Mouse (Mus musculus) natural killer cell, adult 2 months (primary cell): Measurements from ENCODE around the gene Gm28036.
"Not testable (repeated sequence)": the region's sequence is repeated elsewhere in the genome, so short reads cannot be mapped to it uniquely, and the experiment has no call there.

Experiments used
- DNase-seq, 2 experiments: peaks; one replicate each; pipeline ENCODE4 v3.0.0; 2022; ENCODE audit warnings: low spot score in 2 of 2

Gm28036 gene

GRCm38 (mm10) chr2:156126992-156127391 is at the start of gene Gm28036:
Gene Gm28036 (minus strand): TSS chr2:156127092.
- DNase-seq = no peak

DNA sequence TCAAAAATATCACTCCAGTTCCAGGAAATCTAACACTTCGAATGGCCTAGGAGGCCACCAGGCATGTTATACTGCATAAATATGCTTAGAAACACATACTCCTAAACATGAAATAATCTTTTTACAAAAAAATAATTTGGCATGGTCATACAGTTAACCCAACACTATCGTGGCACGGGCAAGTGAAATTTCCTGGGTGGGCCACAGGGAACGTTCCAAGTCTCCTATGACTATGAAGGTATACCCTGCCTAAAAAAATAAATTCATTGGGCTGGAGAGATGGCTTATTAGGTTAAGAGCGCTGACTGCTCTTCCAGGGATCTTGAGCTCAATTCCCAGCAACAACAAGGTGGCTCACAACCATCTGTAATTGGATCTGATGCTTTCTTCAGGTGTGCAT is 39.7 kb upstream of the Gm28036 start:
- DNase-seq = no peak

DNA sequence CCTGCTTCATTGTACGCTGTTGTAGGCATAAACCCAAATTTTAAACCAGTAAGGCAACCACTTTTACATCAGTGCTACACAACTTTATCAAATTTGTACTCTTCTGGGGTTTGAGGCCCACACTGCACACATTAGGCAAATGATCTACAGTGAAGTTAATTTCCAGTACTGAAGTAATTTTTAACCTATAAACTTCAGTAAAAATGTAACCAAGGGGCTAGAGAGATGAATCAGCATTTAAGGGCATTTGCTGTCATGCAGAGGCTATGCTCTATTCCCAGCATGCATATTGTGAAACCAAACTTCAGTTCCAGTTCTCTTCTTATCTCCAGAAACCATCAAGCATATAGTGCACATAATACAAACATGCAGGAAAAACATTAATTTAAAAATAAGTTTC is 38.6 kb upstream of the Gm28036 start:
- DNase-seq = no peak

DNA sequence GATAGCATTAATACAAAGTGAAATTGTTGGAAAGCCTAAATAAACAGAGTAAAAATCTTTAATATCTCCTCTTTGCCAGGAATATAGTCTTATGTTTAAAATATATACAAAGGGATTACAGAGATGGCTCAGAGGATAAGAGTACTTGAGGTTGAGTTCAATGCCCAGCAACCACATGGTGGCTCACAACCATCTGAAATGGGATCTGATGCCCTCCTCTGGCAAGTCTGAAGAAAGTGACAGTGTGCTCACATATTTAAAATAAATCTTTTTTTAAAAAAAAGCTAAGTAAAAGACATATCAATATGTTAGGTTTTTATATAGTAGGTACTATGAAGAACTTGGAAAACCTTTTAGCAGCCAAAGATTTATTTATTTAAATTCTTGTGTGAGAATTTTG is 24.6 kb upstream of the Gm28036 start:
- no peak for DNase-seq

GRCm38 (mm10) chr2:156147316-156147915 is 20.5 kb upstream of the Gm28036 start:
- DNase-seq = no peak

GRCm38 (mm10) chr2:156146272-156146989 is 19.5 kb upstream of the Gm28036 start:
- DNase-seq = no peak

GRCm38 (mm10) chr2:156145486-156146130 is 18.7 kb upstream of the Gm28036 start:
- no peak for DNase-seq

GRCm38 (mm10) chr2:156143953-156144724 is 17.2 kb upstream of the Gm28036 start, which contains the start of the genes Romo1 and Nfs1:
Gene Romo1 (plus strand): TSS chr2:156144039.
Gene Nfs1 (minus strand): TSS chr2:156144186.
- peak; percentile 86 to 91 for DNase-seq

DNA sequence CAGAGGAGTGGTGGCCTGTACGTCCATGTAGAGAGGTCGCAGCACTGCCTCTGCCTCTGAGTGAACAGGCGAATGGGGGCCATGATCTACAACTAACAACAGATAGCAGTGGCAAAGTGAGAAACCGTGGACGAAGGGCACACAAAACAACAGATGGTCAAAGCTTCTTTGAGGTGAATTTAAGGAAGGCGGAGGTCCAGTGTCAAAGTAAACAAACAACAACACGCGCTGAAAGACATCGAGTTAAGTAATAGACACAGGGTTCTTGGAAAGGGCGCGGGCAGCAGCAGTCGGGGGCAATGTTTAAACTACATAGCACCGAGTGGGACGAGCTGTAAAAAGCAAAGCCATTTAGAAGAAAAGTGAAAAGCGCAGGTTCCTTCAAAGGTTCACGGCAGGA is 16.5 kb upstream of the Gm28036 start:
- no peak for DNase-seq

DNA sequence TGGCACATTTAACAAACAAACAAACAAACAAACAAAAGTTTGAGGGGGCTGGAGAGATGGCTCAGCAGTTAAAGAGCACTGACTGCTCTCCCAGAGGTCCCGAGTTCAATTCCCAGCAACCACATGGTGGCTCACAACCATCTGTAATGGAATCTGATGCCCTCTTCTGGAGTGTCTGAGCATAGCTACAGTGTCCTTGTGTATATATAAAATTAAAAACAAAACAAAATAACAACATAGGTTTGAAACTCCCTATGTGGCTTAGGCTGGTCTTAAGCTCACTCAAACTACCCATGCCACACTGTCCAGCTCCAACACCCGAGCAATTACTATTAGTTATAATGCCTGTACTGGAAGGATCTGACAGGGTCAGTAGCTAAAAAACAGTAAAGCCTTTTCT is 15.9 kb upstream of the Gm28036 start:
- DNase-seq = no peak

DNA sequence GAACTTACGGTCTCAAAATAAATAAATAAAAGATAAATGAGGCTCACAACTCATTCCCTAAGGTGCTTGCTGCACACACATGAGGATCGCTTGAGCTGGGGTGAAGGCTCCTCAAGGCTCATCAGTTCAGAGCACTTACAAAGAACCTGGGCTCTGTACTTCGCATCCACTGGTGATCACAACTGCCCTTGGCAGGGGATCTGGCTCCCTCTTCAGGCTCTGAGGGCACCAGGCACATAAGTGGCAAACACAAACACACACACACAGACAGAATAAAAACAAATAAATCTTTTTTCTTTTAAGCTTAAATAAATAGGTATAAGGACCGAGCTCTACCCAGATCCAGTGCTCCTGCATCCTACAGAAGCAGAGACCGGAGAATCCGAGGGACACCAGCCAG is 8.8 kb upstream of the Gm28036 start:
- DNase-seq = no peak

- DNase-seq = no peak
Observed at GRCm38 (mm10) chr2:156134161-156134560, 7.3 kb upstream of the Gm28036 start.

GRCm38 (mm10) chr2:156123731-156124130 is 3.2 kb downstream of the Gm28036 start:
- DNase-seq = no peak

DNA sequence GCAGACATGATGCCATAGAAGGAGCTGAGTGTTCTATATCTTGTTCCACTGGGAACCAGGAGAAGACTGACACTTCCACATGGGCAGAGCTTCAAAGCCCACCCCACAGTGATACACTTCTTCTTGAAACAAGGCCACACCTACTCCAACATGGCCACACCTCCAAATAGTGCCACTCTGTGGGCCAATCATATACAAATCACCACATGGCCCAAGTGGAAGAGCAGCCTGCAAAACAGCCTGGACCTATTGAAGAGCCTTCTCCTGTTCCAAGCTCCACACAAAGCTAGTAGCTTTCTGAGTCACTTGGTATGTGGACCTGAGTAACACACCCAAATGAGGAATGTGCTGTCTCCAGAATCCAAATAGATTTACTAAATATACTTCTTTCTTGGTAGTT is 7.3 kb downstream of the Gm28036 start:
- DNase-seq = no peak

DNA sequence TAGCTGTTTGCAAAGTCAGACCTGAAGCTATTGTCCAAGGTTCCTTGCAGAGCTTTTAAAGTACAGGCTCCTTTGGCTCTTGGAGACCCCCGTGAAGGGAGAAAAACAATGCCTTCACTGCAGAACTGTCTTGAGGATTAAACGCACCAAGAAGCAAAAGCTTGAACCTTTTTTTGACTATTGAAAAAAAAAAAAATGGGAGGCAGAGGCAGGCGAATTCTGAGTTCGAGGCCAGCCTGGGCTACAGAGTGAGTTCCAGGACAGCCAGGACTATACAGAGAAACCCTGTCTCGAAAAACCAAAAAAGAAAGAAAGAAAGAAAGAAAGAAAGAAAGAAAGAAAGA is 14.8 kb downstream of the Gm28036 start:
- DNase-seq = not testable (repeated sequence)

DNA sequence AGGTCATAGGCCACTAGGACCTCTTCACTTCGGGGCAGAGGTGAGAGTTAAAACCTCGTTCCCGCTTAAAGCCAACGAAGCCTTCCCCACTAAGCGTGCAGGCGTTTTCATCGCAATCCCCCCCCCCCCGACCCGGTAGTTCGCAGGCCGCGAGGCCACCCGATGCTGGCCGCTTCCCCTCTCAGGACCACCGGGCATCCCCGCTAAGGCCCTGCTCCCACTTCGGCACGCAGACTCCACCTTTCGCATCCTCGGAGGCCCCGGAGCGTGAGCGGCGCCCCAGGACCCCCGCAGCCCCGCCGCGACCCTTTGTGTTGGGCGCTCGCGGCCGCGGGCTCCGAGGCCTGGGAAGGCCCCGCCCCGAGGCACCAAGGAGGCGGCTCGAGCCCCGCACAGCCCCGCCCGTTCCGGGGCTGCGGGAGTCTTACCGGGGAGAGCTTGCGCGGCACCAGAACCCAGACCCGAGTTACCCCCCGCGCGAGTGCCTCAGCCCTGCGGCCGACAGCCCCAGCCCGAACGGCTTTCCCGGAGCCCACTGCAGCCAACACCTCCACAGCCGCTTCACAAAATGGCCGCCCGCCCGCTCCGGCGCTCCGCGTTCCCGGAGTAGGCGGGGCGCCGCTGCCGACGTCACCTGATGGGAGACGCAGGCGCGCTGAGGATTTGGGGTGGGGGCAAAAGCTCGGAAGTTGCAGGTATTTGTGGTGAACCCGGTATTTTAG is 15.4 kb downstream of the Gm28036 start, which contains the start of the genes Cpne1 and Rbm12:
Gene Cpne1 (minus strand): TSS at position 608 of the 722 bp plus-strand sequence.
Gene Rbm12 (minus strand): TSS at position 621 of the 722 bp plus-strand sequence.
- peak; percentile 84 to 91 for DNase-seq

GRCm38 (mm10) chr2:156110627-156111357 is 16.1 kb downstream of the Gm28036 start:
- DNase-seq = no peak

DNA sequence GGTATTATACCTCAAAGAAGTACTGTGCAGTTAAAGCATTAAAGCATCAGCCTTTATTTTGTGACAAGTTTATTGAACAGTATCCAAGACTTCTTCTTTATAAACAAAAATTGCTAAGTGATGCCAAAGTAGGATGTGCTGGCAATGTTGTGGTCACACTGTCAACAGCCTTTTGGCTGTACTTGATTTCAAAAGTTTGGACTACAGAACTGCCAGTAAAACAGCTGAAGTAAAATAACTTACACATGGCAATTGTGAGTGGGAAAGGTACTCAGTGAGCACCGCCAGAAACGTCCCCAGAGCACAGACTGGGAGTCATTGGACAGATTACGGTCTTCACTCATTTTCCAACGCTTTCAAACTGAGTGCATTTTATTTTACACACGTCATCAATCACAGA is 35.0 kb downstream of the Gm28036 start:
- no peak for DNase-seq

GRCm38 (mm10) chr2:156089799-156090198 is 37.1 kb downstream of the Gm28036 start:
- no peak for DNase-seq

- no peak for DNase-seq
Observed at GRCm38 (mm10) chr2:156087391-156088110, 39.3 kb downstream of the Gm28036 start.
